Comparison of ENCODE assay signal across 8 mouse cellular contexts in genomic region chr6:121185232-121185631, GRCm38 (mm10). TPM values are rescaled to one million over a fixed set of nuclear protein-coding genes. Genes with fewer than 3 reads are reported as not detected.
A peak's percentile ranks its signal among the peaks of the same experiment; 100 is the strongest.
DNase-seq lines count a peak whose midpoint lies in the region; ATAC-seq and TF ChIP-seq lines count a peak whose summit lies in the region.

No protein-coding gene starts in this region.

- no peak for TF ChIP-seq CTCF in liver, embryonic 14.5 days (IDR thresholded peaks at IDR 0.05; ENCODE audit: low read depth)

- no peak for ATAC-seq in hindbrain, embryonic 11.5 days (ENCODE audit: low FRiP score)
- no peak for ATAC-seq in liver, embryonic 14.5 days (ENCODE audit: insufficient read depth)
- 0 out of 2 replicates have a peak, but pooled peaks have one; percentile 17 for ATAC-seq in stomach, embryonic 14.5 days (ENCODE audit: insufficient number of reproducible peaks, insufficient read depth, low FRiP score, low read depth)

- H3K9me3 ChIP-seq in hindbrain, embryonic 11.5 days (ENCODE audit: control insufficient read depth, low read length) = no peaks in the 10 kb centered on the region
- no peaks in the 10 kb centered on the region for H3K9me3 ChIP-seq in liver, embryonic 14.5 days (ENCODE audit: control insufficient read depth, low read length)
- H3K9me3 ChIP-seq in stomach, embryonic 14.5 days (ENCODE audit: control insufficient read depth, low read depth, low read length) = no peaks in the 10 kb centered on the region

- H3K27me3 ChIP-seq in hindbrain, embryonic 11.5 days (ENCODE audit: control insufficient read depth, insufficient read depth, low read length) = no peaks in the 10 kb centered on the region
- H3K27me3 ChIP-seq in liver, embryonic 14.5 days (ENCODE audit: control insufficient read depth, insufficient read depth, low read length) = no peaks in the 10 kb centered on the region
- no peaks in the 10 kb centered on the region for H3K27me3 ChIP-seq in stomach, embryonic 14.5 days (ENCODE audit: control insufficient read depth, insufficient read depth, low read length)

- TF ChIP-seq EP300 in liver, embryonic 14.5 days (IDR thresholded peaks at IDR 0.05; ENCODE audit: low read depth) = no peak

- H3K36me3 ChIP-seq in hindbrain, embryonic 11.5 days (ENCODE audit: control insufficient read depth, insufficient read depth, low read length) = no peaks in the 10 kb centered on the region
- no peaks in the 10 kb centered on the region; the same call in 1 of the 2 replicates for H3K36me3 ChIP-seq in liver, embryonic 14.5 days (replicated peaks; ENCODE audit: control insufficient read depth, insufficient read depth, low read depth)
- H3K36me3 ChIP-seq in stomach, embryonic 14.5 days (ENCODE audit: control insufficient read depth, insufficient read depth, low read length) = peaks cover 8% of the 10 kb centered on the region

- H3K4me1 ChIP-seq in hindbrain, embryonic 11.5 days (replicated peaks; ENCODE audit: control insufficient read depth, insufficient read depth, low read length) = no peaks in the 10 kb centered on the region; the same call in 1 of the 2 replicates
- peaks cover 0 to 12% of the 10 kb centered on the region in 2 experiments; a peak in 2 of 4 replicates for H3K4me1 ChIP-seq in liver, embryonic 14.5 days (replicated peaks; ENCODE audit: control insufficient read depth in 2 of 2, insufficient read depth in 2 of 2, low read length in 1 of 2)
- peaks cover 8% of the 10 kb centered on the region; the same call in 1 of the 2 replicates for H3K4me1 ChIP-seq in stomach, embryonic 14.5 days (ENCODE audit: control insufficient read depth, insufficient read depth, low read length)

- peak; percentile 24 to 46 for DNase-seq in lung, adult 18-20 months
- no peak for DNase-seq in lung, postnatal 14 days
- no peak for DNase-seq in hindbrain, embryonic 11.5 days (ENCODE audit: low spot score)
- no peak for DNase-seq in liver, embryonic 14.5 days (ENCODE audit: low read depth in 3 of 3, low spot score in 3 of 3)
- DNase-seq in gastrocnemius, adult 18-20 months (ENCODE audit: low spot score) = no peak
- DNase-seq in Muller cell, postnatal 12 days (ENCODE audit: inconsistent ontology term) = no peak
- no peak for DNase-seq in layer of hippocampus, adult 9-11 months

- H3K4me2 ChIP-seq in hindbrain, embryonic 11.5 days (replicated peaks; ENCODE audit: low read depth, low read length) = peak overlapping the region; percentile 93; the same call in 1 of the 2 replicates
- peak overlapping the region; percentile 100 for H3K4me2 ChIP-seq in liver, embryonic 14.5 days (ENCODE audit: low read depth)
- peak overlapping the region; percentile 84 for H3K4me2 ChIP-seq in stomach, embryonic 14.5 days (replicated peaks; ENCODE audit: low read depth, low read length)

- H3K9ac ChIP-seq in hindbrain, embryonic 11.5 days (ENCODE audit: low read depth, low read length) = no peak overlapping the region
- H3K9ac ChIP-seq in liver, embryonic 14.5 days (replicated peaks) = no peak overlapping the region
- H3K9ac ChIP-seq in stomach, embryonic 14.5 days (replicated peaks; ENCODE audit: low read depth, low read length) = no peak overlapping the region

- 91% methylated on average over 8 of the region's 8 CpGs for WGBS in hindbrain, embryonic 11.5 days
- WGBS in liver, embryonic 14.5 days (ENCODE audit: insufficient replicate concordance) = 62% methylated on average over 8 of the region's 8 CpGs
- WGBS in stomach, embryonic 14.5 days = 74% methylated on average over 8 of the region's 8 CpGs

- no peak overlapping the region for H3K4me3 ChIP-seq in hindbrain, embryonic 11.5 days (ENCODE audit: low read depth, low read length)
- peak overlapping the region; percentile 11 to 83; a peak in 3 of 4 replicates for H3K4me3 ChIP-seq in liver, embryonic 14.5 days (ENCODE audit: insufficient read depth in 1 of 2, low read depth in 2 of 2, low read length in 2 of 2)
- H3K4me3 ChIP-seq in stomach, embryonic 14.5 days (ENCODE audit: low read depth, low read length) = peak overlapping the region; percentile 71

- H3K27ac ChIP-seq in hindbrain, embryonic 11.5 days (ENCODE audit: low read depth, low read length) = no peak overlapping the region
- no peak overlapping the region for H3K27ac ChIP-seq in liver, embryonic 14.5 days
- no peak overlapping the region for H3K27ac ChIP-seq in stomach, embryonic 14.5 days (ENCODE audit: low read length)

RNA-seq across cellular contexts. Expression of gene Pex26, which starts 1.8 kb away (rescaled TPM):
- polyA plus RNA-seq in hindbrain, embryonic 11.5 days (2014; fragmentation: Nextera tagmentation; extraction: Ambion mirVana) = 5.7 and 6.4 TPM in 2 replicates
- 3.2 and 3.3 TPM in 2 replicates for polyA plus RNA-seq in liver, embryonic 14.5 days (2012; rRNA removed)
- 2.2 and 2.4 TPM in 2 replicates for polyA plus RNA-seq in liver, embryonic 14.5 days (2014; fragmentation: Nextera tagmentation; extraction: Ambion mirVana)
- 12.5 and 14.1 TPM in 2 replicates for polyA plus RNA-seq in stomach, embryonic 14.5 days (2014; fragmentation: Nextera tagmentation; extraction: Ambion mirVana)
- 1 to 10 TPM; 2.9 TPM for total RNA-seq in gastrocnemius, adult 18-20 months (2021)

RNA-seq across cellular contexts. Expression of gene Tuba8, which starts 25.3 kb away (rescaled TPM):
- 0.54 and 0.60 TPM in 2 replicates for polyA plus RNA-seq in hindbrain, embryonic 11.5 days (2014; fragmentation: Nextera tagmentation; extraction: Ambion mirVana)
- polyA plus RNA-seq in liver, embryonic 14.5 days (2012; rRNA removed) = 1.1 and 1.2 TPM in 2 replicates
- 5.1 and 6.0 TPM in 2 replicates for polyA plus RNA-seq in liver, embryonic 14.5 days (2014; fragmentation: Nextera tagmentation; extraction: Ambion mirVana)
- polyA plus RNA-seq in stomach, embryonic 14.5 days (2014; fragmentation: Nextera tagmentation; extraction: Ambion mirVana) = 0.10 and 0.21 TPM in 2 replicates
- total RNA-seq in gastrocnemius, adult 18-20 months (2021) = 100 to 1,000 TPM; 193 to 210 TPM

RNA-seq across cellular contexts. Expression of gene Mical3, which starts 54.4 kb away (rescaled TPM):
- polyA plus RNA-seq in hindbrain, embryonic 11.5 days (2014; fragmentation: Nextera tagmentation; extraction: Ambion mirVana) = 17.1 and 27.4 TPM in 2 replicates
- polyA plus RNA-seq in liver, embryonic 14.5 days (2012; rRNA removed) = 6.0 and 8.1 TPM in 2 replicates
- polyA plus RNA-seq in liver, embryonic 14.5 days (2014; fragmentation: Nextera tagmentation; extraction: Ambion mirVana) = 9.4 and 12.8 TPM in 2 replicates
- polyA plus RNA-seq in stomach, embryonic 14.5 days (2014; fragmentation: Nextera tagmentation; extraction: Ambion mirVana) = 22.3 and 24.8 TPM in 2 replicates
- total RNA-seq in gastrocnemius, adult 18-20 months (2021) = 10 to 100 TPM; 46.0 to 59.0 TPM

Comparison
In these comparisons a context has a peak if more than half of its experiments do, and no peak if none do; other contexts are left out.
1. DNase-seq: peak in lung, adult 18-20 months (2 of 2); none in lung, postnatal 14 days (single experiment), hindbrain, embryonic 11.5 days (single experiment), liver, embryonic 14.5 days (0 of 3), gastrocnemius, adult 18-20 months (single experiment), Muller cell, postnatal 12 days (single experiment) and layer of hippocampus, adult 9-11 months (single experiment).
2. Peak in every context shown above with its lines, with median percentiles within 50 percentile points of each other: H3K4me2 ChIP-seq.